Mouse (Mus musculus) thymus, postnatal 14 days (tissue): ENCODE results near the gene Pik3r1.
A peak's percentile ranks its signal among the peaks of the same experiment; 100 is the strongest.

Experiments used
- DNase-seq: peaks from one replicate; pipeline ENCODE4 v3.0.0; 2021

Pik3r1 gene

GRCm38 (mm10) chr13:101735364-101736120, 32.5 kb downstream of the Pik3r1 start:
- peak; percentile 26 for DNase-seq

- DNase-seq = no peak
Observed at GRCm38 (mm10) chr13:101734227-101734626, 33.8 kb downstream of the Pik3r1 start.

- peak; percentile 35 for DNase-seq
Observed at GRCm38 (mm10) chr13:101732675-101733074, 35.3 kb downstream of the Pik3r1 start.

- no peak for DNase-seq
Observed at GRCm38 (mm10) chr13:101731777-101732176, 36.2 kb downstream of the Pik3r1 start.

GRCm38 (mm10) chr13:101730351-101730750, 37.7 kb downstream of the Pik3r1 start:
- DNase-seq = no peak

GRCm38 (mm10) chr13:101729248-101730055, 38.6 kb downstream of the Pik3r1 start:
- DNase-seq = no peak

GRCm38 (mm10) chr13:101728816-101729215, 39.2 kb downstream of the Pik3r1 start:
- DNase-seq = peak; percentile 56

- no peak for DNase-seq
Observed at GRCm38 (mm10) chr13:101728300-101728699, 39.7 kb downstream of the Pik3r1 start.

GRCm38 (mm10) chr13:101727837-101728236, 40.2 kb downstream of the Pik3r1 start:
- no peak for DNase-seq

GRCm38 (mm10) chr13:101726922-101727321, 41.1 kb downstream of the Pik3r1 start:
- no peak for DNase-seq

GRCm38 (mm10) chr13:101721901-101722595, 46.0 kb downstream of the Pik3r1 start:
- DNase-seq = no peak

GRCm38 (mm10) chr13:101721154-101721553, 46.9 kb downstream of the Pik3r1 start:
- DNase-seq = no peak

- DNase-seq = peak; percentile 88
Observed at GRCm38 (mm10) chr13:101719312-101719870, 48.6 kb downstream of the Pik3r1 start.

GRCm38 (mm10) chr13:101718744-101719143, 49.3 kb downstream of the Pik3r1 start:
- no peak for DNase-seq

GRCm38 (mm10) chr13:101717836-101718235, 50.2 kb downstream of the Pik3r1 start:
- DNase-seq = no peak

- no peak for DNase-seq
Observed at GRCm38 (mm10) chr13:101713429-101714088, 54.5 kb downstream of the Pik3r1 start.

GRCm38 (mm10) chr13:101712720-101713428, 55.1 kb downstream of the Pik3r1 start:
- no peak for DNase-seq

- DNase-seq = no peak
Observed at GRCm38 (mm10) chr13:101712099-101712498, 55.9 kb downstream of the Pik3r1 start.

- peak; percentile 45 for DNase-seq
Observed at GRCm38 (mm10) chr13:101711301-101711700, 56.7 kb downstream of the Pik3r1 start.

GRCm38 (mm10) chr13:101709788-101710187, 58.2 kb downstream of the Pik3r1 start:
- no peak for DNase-seq

- no peak for DNase-seq
Observed at GRCm38 (mm10) chr13:101707226-101707625, 60.8 kb downstream of the Pik3r1 start.

- DNase-seq = peak; percentile 48
Observed at GRCm38 (mm10) chr13:101706426-101706825, 61.6 kb downstream of the Pik3r1 start.
